Comparison of ENCODE assay signal across 17 mouse cellular contexts in the genomic region with DNA sequence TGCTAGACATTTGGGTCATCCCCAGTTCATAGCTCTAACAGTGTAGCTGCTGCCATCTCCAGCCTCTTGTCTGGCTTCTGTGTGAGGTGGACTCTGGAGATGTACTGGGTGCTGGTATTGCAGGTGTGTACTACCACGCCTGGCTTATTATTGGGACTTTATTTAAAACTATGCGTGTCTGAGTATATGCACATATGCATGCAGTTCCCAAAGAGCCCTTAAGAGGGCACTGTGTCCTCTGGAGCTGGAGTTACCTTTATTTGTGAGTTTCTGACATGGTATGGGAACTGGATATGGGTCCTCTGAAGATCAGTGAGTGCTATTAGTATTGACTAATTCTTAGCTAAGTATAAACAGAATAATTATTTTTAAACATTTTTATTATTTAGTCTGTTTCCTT. TPM values are rescaled to one million over a fixed set of nuclear protein-coding genes. Genes with fewer than 3 reads are reported as not detected.
DNase-seq lines count a peak whose midpoint lies in the region; ATAC-seq and TF ChIP-seq lines count a peak whose summit lies in the region.
"Had no signal": no experiment of that assay in that cellular context is flagged by ENCODE, and none has a peak within 500 bp of the region (broad histone marks: within the 10 kb centered on the region; RNA-seq: fewer than 3 reads in every experiment).

No protein-coding gene starts in this region.

- H3K27ac ChIP-seq in left cerebral cortex, adult 2 months: no peak overlapping the region
- H3K27ac ChIP-seq: forebrain, embryonic 13.5 days; liver, embryonic 13.5 days had no signal

- intact Hi-C loops in left cerebral cortex, adult 2 months (cut with DNase I): no loop called here
- intact Hi-C loops in left cerebral cortex, postnatal 36 days (cut with DNase I): no loop called here

- no peak overlapping the region for H3K4me3 ChIP-seq in left cerebral cortex, adult 2 months
- H3K4me3 ChIP-seq: forebrain, embryonic 13.5 days; liver, embryonic 13.5 days had no signal

- DNase-seq in CD4-positive, CD25-positive, alpha-beta regulatory T cell, adult 2 months (ENCODE audit: low read depth, low spot score): peak; percentile 31
- DNase-seq in left cerebral cortex, adult 2 months (ENCODE audit: extremely low spot score in 1 of 2, low spot score in 2 of 2): no peak
- no peak for DNase-seq in left cerebral cortex, postnatal 36 days (ENCODE audit: low spot score in 2 of 2)
- peak; percentile 8 for DNase-seq in MN1 (ENCODE audit: low spot score)
- peak; percentile 16 for DNase-seq in mesoderm, embryonic 11.5 days (ENCODE audit: low read depth, low spot score)
- DNase-seq in layer of hippocampus, adult 8-10 months (ENCODE audit: low spot score in 2 of 2): no peak
- DNase-seq in urinary bladder, postnatal 4 days (ENCODE audit: low spot score in 2 of 2): no peak
- DNase-seq: cerebellum, adult 9-11 months; embryo, embryonic 11 days; heart, postnatal 4 days; left cerebral cortex, postnatal 4 days; liver, embryonic 13.5 days; lung, postnatal 4 days; midbrain, embryonic 14.5 days had no signal

- ATAC-seq in CD4-positive, CD25-positive, alpha-beta regulatory T cell, adult 4 months: no peak
- ATAC-seq: forebrain, embryonic 13.5 days; inflammation-experienced regulatory T-cells, adult 6 months had no signal

- peak; percentile 29 for TF ChIP-seq CTCF in left cerebral cortex, adult 2 months (IDR thresholded peaks at IDR 0.05)

RNA-seq across cellular contexts. Expression of a gene that starts 9.6 kb away (rescaled TPM):
- polyA plus RNA-seq in CD4-positive, CD25-positive, alpha-beta regulatory T cell, adult 4 months (2017; shearing (Covaris generic)): 10 to 100 TPM; 10.7 to 11.6 TPM
- total RNA-seq in left cerebral cortex, adult 2 months (2021): 10 to 100 TPM; 15.3 to 19.0 TPM
- 10 to 100 TPM; 10.5 to 12.3 TPM for total RNA-seq in left cerebral cortex, postnatal 36 days (2021)
- 10 to 100 TPM; 10.9 to 15.5 (median 13.2) TPM for total RNA-seq in layer of hippocampus, adult 8-10 months (2022)

RNA-seq across cellular contexts. Expression of a gene that starts 27.8 kb away (rescaled TPM):
- 10 to 100 TPM in 1 of 2 experiments, 1 to 10 TPM in 1; 9.9 to 13.1 TPM for polyA plus RNA-seq in CD4-positive, CD25-positive, alpha-beta regulatory T cell, adult 4 months (2017; shearing (Covaris generic))
- total RNA-seq in left cerebral cortex, adult 2 months (2021): 10 to 100 TPM; 19.0 to 20.8 TPM
- total RNA-seq in left cerebral cortex, postnatal 36 days (2021): 10 to 100 TPM; 16.9 to 17.8 TPM
- 10 to 100 TPM; 17.0 to 25.9 (median 18.8) TPM for total RNA-seq in layer of hippocampus, adult 8-10 months (2022)

Comparison
In these comparisons a context has a peak if more than half of its experiments do, and no peak if none do; other contexts are left out.
1. DNase-seq: peak in CD4-positive, CD25-positive, alpha-beta regulatory T cell, adult 2 months (single experiment), MN1 (single experiment) and mesoderm, embryonic 11.5 days (single experiment); none in left cerebral cortex, adult 2 months (0 of 2), left cerebral cortex, postnatal 36 days (0 of 2), layer of hippocampus, adult 8-10 months (0 of 2) and urinary bladder, postnatal 4 days (0 of 2).